Mouse (Mus musculus) E14TG2a.4 (cell line): Measurements from ENCODE around the gene Ranbp10.

Experiments used
- CTCF ChIP-seq: conservative IDR thresholded peaks from 2 replicates; pipeline ENCODE4 v1.5.1; 2014; ENCODE audit warnings: low read length
- NANOG ChIP-seq: IDR thresholded peaks from 2 replicates; pipeline ENCODE4 v1.6.1; 2014; ENCODE audit warnings: borderline replicate concordance, low read length, mixed read lengths
- POU5F1 ChIP-seq: IDR thresholded peaks from 2 replicates; pipeline ENCODE4 v1.6.1; 2014; ENCODE audit warnings: low read length, borderline replicate concordance

GRCm38 (mm10) chr8:105805346-105805745 is 21.8 kb downstream of the Ranbp10 start:
- no peak for TF ChIP-seq CTCF
- TF ChIP-seq NANOG = no peak
- TF ChIP-seq POU5F1 = no peak
